Mouse (Mus musculus) intestine, embryonic 15.5 days (tissue): ENCODE measurements at regions not wholly inside any gene's neighbourhood (a gene's known extent, or its start where the extent isn't known, plus 50 kb on each side); places are given as distances from the start of the nearest gene placed in this dataset.

Experiments
- ATAC-seq: fragments of 200-750 bp; cut with Nextera tagmentation; 2 replicates; pipeline ENCODE4 v1.8.0; 2017; ENCODE audit warnings: moderate TSS enrichment, moderate library complexity
- H3K27ac ChIP-seq: fragments of 300-500 bp; sonication (generic); 2 replicates; pipeline ENCODE4 v1.5.1; 2015; ENCODE audit warnings: mild to moderate bottlenecking, inconsistent platforms
- H3K27me3 ChIP-seq: fragments of 300-500 bp; sonication (generic); replicated peaks from 2 replicates; pipeline ENCODE4 v1.6.1; 2015; ENCODE audit warnings: inconsistent platforms
- H3K36me3 ChIP-seq: fragments of 300-500 bp; sonication (generic); 2 replicates; pipeline ENCODE4 v1.6.1; 2015; ENCODE audit warnings: inconsistent platforms
- H3K4me1 ChIP-seq: fragments of 300-500 bp; sonication (generic); replicated peaks from 2 replicates; pipeline ENCODE4 v1.6.1; 2015; ENCODE audit warnings: inconsistent platforms
- H3K4me2 ChIP-seq: fragments of 300-500 bp; sonication (generic); replicated peaks from 2 replicates; pipeline ENCODE4 v1.6.1; 2015; ENCODE audit warnings: mild to moderate bottlenecking, inconsistent platforms
- H3K4me3 ChIP-seq: fragments of 300-500 bp; sonication (generic); replicated peaks from 2 replicates; pipeline ENCODE4 v1.5.1; 2015; ENCODE audit warnings: inconsistent platforms
- H3K9ac ChIP-seq: fragments of 300-500 bp; sonication (generic); 2 replicates; pipeline ENCODE4 v1.6.1; 2015; ENCODE audit warnings: inconsistent platforms
- H3K9me3 ChIP-seq: fragments of 300-500 bp; sonication (generic); 2 replicates; pipeline ENCODE4 v1.6.1; 2016; ENCODE audit warnings: inconsistent platforms
- WGBS: fragments of 180-500 bp; shearing (Covaris S2); methylation state at CpG from one replicate; pipeline ENCODE4 v1.1.7; 2015; 5-methylcytosine and 5-hydroxymethylcytosine counted together

DNA sequence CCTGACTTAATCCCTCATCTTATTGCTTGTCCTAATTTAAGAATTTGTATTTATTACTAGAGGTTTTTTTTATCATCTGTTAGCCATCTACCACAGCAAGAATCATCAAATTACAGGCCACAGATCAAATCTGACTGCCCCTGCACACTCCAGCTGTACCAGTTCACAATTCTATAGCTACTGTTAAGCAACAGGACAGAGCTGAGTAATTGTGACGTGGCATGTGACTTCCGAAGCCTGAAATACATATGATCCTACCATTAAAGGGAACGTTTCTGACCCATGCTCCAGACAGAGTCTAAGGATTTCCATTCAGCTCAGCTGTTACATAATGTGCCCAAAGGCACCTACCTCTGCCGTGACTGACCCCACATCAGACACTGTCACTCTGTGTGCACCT, 74.0 kb upstream of the Mboat1 start:
- Histone ChIP-seq H3K4me2 (no peak overlapping the region), H3K4me1 (no peaks in the 10 kb centered on the region), H3K9ac (no peak overlapping the region), H3K27ac (no peak overlapping the region), H3K9me3 (no peaks in the 10 kb centered on the region), H3K4me3 (no peak overlapping the region), H3K27me3 (no peaks in the 10 kb centered on the region), H3K36me3 (no peaks in the 10 kb centered on the region)
- ATAC-seq = no peak
- WGBS = 74% methylated on average over 4 of the region's 4 CpGs

GRCm38 (mm10) chr13:30055141-30055645, 69.3 kb upstream of the E2f3 start:
- Histone ChIP-seq H3K9me3 (no peaks in the 10 kb centered on the region), H3K9ac (no peak overlapping the region), H3K4me1 (peaks cover 3% of the 10 kb centered on the region; the same call in 1 of the 2 replicates), H3K27me3 (no peaks in the 10 kb centered on the region), H3K4me3 (no peak overlapping the region), H3K27ac (no peak overlapping the region), H3K36me3 (no peaks in the 10 kb centered on the region), H3K4me2 (no peak overlapping the region)
- no peak for ATAC-seq
- 82% methylated on average over 3 of the region's 3 CpGs for WGBS

GRCm38 (mm10) chr13:30051891-30052550, 66.2 kb upstream of the E2f3 start:
- peaks cover 3% of the 10 kb centered on the region; the same call in 1 of the 2 replicates for H3K4me1 ChIP-seq
- 41% methylated on average over 16 of the region's 16 CpGs for WGBS
- H3K4me3 ChIP-seq = no peak overlapping the region
- no peak overlapping the region for H3K9ac ChIP-seq
- H3K36me3 ChIP-seq = no peaks in the 10 kb centered on the region
- no peak overlapping the region for H3K4me2 ChIP-seq
- no peak for ATAC-seq
- no peaks in the 10 kb centered on the region for H3K27me3 ChIP-seq
- H3K27ac ChIP-seq = no peak overlapping the region
- no peaks in the 10 kb centered on the region for H3K9me3 ChIP-seq

GRCm38 (mm10) chr13:30050745-30051508, 65.1 kb upstream of the E2f3 start:
- Histone ChIP-seq H3K36me3 (no peaks in the 10 kb centered on the region), H3K27me3 (no peaks in the 10 kb centered on the region), H3K4me2 (no peak overlapping the region), H3K4me3 (no peak overlapping the region), H3K4me1 (peaks cover 3% of the 10 kb centered on the region; the same call in 1 of the 2 replicates), H3K27ac (no peak overlapping the region), H3K9ac (no peak overlapping the region), H3K9me3 (no peaks in the 10 kb centered on the region)
- WGBS = 72% methylated on average over 9 of the region's 9 CpGs
- no peak for ATAC-seq

- Histone ChIP-seq H3K9me3 (no peaks in the 10 kb centered on the region), H3K27me3 (no peaks in the 10 kb centered on the region), H3K4me2 (no peak overlapping the region), H3K9ac (no peak overlapping the region), H3K36me3 (no peaks in the 10 kb centered on the region), H3K4me3 (no peak overlapping the region), H3K4me1 (peaks cover 3% of the 10 kb centered on the region; the same call in 1 of the 2 replicates), H3K27ac (no peak overlapping the region)
- 49% methylated on average over 11 of the region's 11 CpGs for WGBS
- ATAC-seq = no peak
Measured at GRCm38 (mm10) chr13:30048260-30048859, 62.5 kb upstream of the E2f3 start.

GRCm38 (mm10) chr13:30046504-30047169, 60.8 kb upstream of the E2f3 start:
- no peaks in the 10 kb centered on the region; the same call in 1 of the 2 replicates for H3K4me1 ChIP-seq
- H3K36me3 ChIP-seq = no peaks in the 10 kb centered on the region
- 89% methylated on average over 5 of the region's 5 CpGs for WGBS
- H3K9me3 ChIP-seq = no peaks in the 10 kb centered on the region
- no peak overlapping the region for H3K9ac ChIP-seq
- no peak overlapping the region for H3K27ac ChIP-seq
- no peak for ATAC-seq
- no peaks in the 10 kb centered on the region for H3K27me3 ChIP-seq
- H3K4me2 ChIP-seq = no peak overlapping the region
- no peak overlapping the region for H3K4me3 ChIP-seq

- Histone ChIP-seq H3K4me1 (no peaks in the 10 kb centered on the region), H3K4me3 (no peak overlapping the region), H3K27me3 (no peaks in the 10 kb centered on the region), H3K4me2 (no peak overlapping the region), H3K9me3 (no peaks in the 10 kb centered on the region), H3K9ac (no peak overlapping the region), H3K27ac (no peak overlapping the region), H3K36me3 (no peaks in the 10 kb centered on the region)
- 72% methylated on average over 15 of the region's 15 CpGs for WGBS
- ATAC-seq = no peak
Measured at GRCm38 (mm10) chr13:30046061-30046460, 60.2 kb upstream of the E2f3 start.

- WGBS = 82% methylated on average over 6 of the region's 6 CpGs
- no peaks in the 10 kb centered on the region for H3K9me3 ChIP-seq
- ATAC-seq = no peak
- H3K4me3 ChIP-seq = no peak overlapping the region
- no peak overlapping the region for H3K4me2 ChIP-seq
- H3K27ac ChIP-seq = no peak overlapping the region
- H3K9ac ChIP-seq = no peak overlapping the region
- H3K4me1 ChIP-seq = no peaks in the 10 kb centered on the region
- no peaks in the 10 kb centered on the region for H3K36me3 ChIP-seq
- H3K27me3 ChIP-seq = no peaks in the 10 kb centered on the region
Measured at GRCm38 (mm10) chr13:30045225-30045624, 59.4 kb upstream of the E2f3 start.

DNA sequence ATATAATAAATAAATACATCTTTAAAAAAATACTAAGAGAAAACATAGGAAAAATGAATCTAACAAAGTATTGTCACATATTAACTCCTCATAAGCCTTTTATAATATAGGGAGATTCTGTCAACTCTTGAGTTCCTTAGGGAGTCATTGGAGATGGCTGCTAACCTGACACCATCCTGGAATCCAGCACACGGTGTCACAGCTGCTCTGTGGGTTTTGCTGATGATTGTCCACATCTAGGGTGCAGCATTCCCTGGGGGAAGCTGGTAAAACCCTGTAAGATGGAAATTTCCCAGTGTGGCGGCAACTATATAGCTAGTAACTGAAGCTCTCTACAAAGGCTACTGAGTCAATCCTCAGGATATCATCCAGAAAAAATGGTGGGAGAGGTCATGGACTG, 58.9 kb upstream of the E2f3 start:
- no peak for ATAC-seq
- Histone ChIP-seq H3K9me3 (no peaks in the 10 kb centered on the region), H3K27ac (no peak overlapping the region), H3K27me3 (no peaks in the 10 kb centered on the region), H3K36me3 (no peaks in the 10 kb centered on the region), H3K4me3 (no peak overlapping the region), H3K4me2 (no peak overlapping the region), H3K4me1 (no peaks in the 10 kb centered on the region), H3K9ac (no peak overlapping the region)
- 87% methylated on average over 2 of the region's 2 CpGs for WGBS

DNA sequence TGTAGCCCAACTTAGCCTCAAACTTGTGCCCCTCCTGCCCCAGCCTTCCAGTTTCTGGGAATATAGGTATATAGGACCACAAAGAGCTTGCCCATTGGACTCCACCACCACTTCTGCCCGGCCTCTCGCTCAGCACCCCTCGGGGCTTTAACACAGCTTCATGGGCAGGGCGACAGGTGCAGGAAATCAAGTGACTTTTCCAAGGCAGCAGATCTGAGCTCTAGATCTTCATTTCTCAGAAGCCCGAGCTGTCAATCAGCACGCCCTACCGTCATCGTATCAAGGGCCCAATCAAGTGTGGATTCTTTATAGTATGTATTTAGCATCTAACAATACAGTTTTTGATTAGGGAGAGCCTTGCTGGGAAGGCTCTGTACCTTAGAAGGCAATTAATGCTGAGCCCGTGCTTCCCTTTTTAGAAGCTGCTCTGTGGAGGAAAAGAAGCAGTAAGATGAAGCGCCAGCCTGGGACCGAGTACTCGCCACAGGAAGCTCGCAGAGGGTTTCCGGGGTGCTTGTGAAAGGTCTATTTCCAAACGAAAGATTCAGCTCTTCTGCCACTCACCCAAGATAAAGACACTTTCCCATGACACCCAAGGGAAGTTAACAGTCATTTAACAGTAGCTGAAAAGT, 56.9 kb upstream of the E2f3 start:
- Histone ChIP-seq H3K4me2 (no peak overlapping the region), H3K36me3 (no peaks in the 10 kb centered on the region), H3K27ac (no peak overlapping the region), H3K27me3 (no peaks in the 10 kb centered on the region), H3K9me3 (no peaks in the 10 kb centered on the region), H3K4me1 (no peaks in the 10 kb centered on the region), H3K9ac (no peak overlapping the region), H3K4me3 (no peak overlapping the region)
- whole genome bisulfite sequencing = 78% methylated on average over 15 of the region's 15 CpGs
- no peak for ATAC-seq

- ATAC-seq = no peak
- H3K36me3 ChIP-seq = no peaks in the 10 kb centered on the region
- no peak overlapping the region for H3K4me2 ChIP-seq
- no peaks in the 10 kb centered on the region for H3K4me1 ChIP-seq
- no peak overlapping the region for H3K4me3 ChIP-seq
- H3K27me3 ChIP-seq = no peaks in the 10 kb centered on the region
- no peak overlapping the region for H3K9ac ChIP-seq
- H3K9me3 ChIP-seq = no peaks in the 10 kb centered on the region
- no peak overlapping the region for H3K27ac ChIP-seq
- 88% methylated on average over 3 of the region's 3 CpGs for WGBS
Measured at GRCm38 (mm10) chr13:30041501-30042295, 55.8 kb upstream of the E2f3 start.
